Mouse (Mus musculus) CD8-positive naive resting alpha-beta T cell, adult 2 months (primary cell): ENCODE data around the gene Nlrp3.

Experiments used
- DNase-seq, 2 experiments: peaks; one replicate each; pipeline ENCODE4 v3.0.0; 2022; ENCODE audit warnings: low read depth in 2 of 2, low spot score in 2 of 2

Nlrp3 gene

DNA sequence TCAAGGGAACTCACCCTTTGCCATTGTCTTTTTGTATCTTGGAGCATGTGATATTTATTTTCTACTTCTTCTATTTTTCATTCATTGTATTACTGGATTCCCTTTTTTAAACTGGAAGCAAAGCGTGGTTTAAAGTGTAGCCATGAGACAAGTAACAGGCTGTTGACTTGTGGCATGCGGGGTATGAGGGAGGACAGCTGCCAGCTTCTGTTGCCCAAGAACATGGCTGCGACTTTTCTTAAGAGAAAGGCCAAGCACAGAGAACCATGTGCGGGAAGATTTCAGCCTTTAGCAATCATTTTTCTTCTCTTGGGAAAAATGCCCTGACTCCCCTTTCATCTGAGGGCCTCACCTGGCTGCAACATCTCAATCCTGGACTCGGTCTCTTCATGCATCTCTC is 70.3 kb downstream of the Nlrp3 start:
- no peak for DNase-seq

DNA sequence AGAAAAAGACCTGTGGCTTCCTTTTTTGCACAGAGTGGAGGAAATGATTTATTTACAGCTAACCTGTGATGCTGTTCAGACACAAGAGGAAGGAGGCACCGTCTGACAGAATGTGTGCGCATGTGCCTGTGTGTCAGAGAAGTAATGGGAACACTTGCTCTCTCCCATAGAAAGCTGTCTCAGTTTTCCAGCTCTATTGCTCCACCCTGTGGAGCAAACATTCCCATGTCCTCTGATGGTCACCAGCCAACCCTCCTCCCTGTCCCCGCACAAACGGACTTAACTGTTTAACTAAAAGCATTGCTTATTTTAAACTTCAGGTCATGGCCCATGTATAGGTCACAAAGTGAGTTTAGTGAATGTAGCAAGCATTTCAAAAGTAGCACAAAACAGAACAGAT is 72.8 kb downstream of the Nlrp3 start:
- no peak for DNase-seq
